In genomic region chr7:126278799-126279198, GRCm38 (mm10) we compare ENCODE assay signal across 20 mouse cellular contexts. TPM values are rescaled to one million over a fixed set of nuclear protein-coding genes. Genes with fewer than 3 reads are reported as not detected.
DNase-seq lines count a peak whose midpoint lies in the region; ATAC-seq and TF ChIP-seq lines count a peak whose summit lies in the region.
"Had no signal": no experiment of that assay in that cellular context is flagged by ENCODE, and none has a peak within 500 bp of the region (broad histone marks: within the 10 kb centered on the region; RNA-seq: fewer than 3 reads in every experiment).

No protein-coding gene starts in this region.

- peaks cover 86% of the 10 kb centered on the region for H3K4me1 ChIP-seq in hindbrain, embryonic 12.5 days
- H3K4me1 ChIP-seq in hindbrain, embryonic 11.5 days (replicated peaks; ENCODE audit: control insufficient read depth, insufficient read depth, low read length): peaks cover 9% of the 10 kb centered on the region
- H3K4me1 ChIP-seq in spleen, adult 2 months (ENCODE audit: control insufficient read depth, insufficient read depth, insufficient read length): peaks cover 64% of the 10 kb centered on the region; the same call in 1 of the 2 replicates
- peaks cover 65% of the 10 kb centered on the region for H3K4me1 ChIP-seq in hindbrain, embryonic 14.5 days (replicated peaks; ENCODE audit: control insufficient read depth, insufficient read depth, low read length)
- H3K4me1 ChIP-seq in thymus, adult 2 months (replicated peaks; ENCODE audit: control insufficient read depth, insufficient read depth, low read length): peaks cover 48% of the 10 kb centered on the region

- DNase-seq in hindbrain, embryonic 11.5 days (ENCODE audit: low spot score): no peak
- DNase-seq in spleen, adult 2 months (ENCODE audit: low read depth in 1 of 2, low spot score in 2 of 2): no peak
- no peak for DNase-seq in spleen, adult 18-20 months
- DNase-seq in hindbrain, embryonic 14.5 days (ENCODE audit: low spot score): no peak
- DNase-seq in kidney, adult 11 months: no peak
- no peak for DNase-seq in thymus, adult 2 months
- DNase-seq: cerebellum, adult 18-20 months; embryo, embryonic 11 days; heart, adult 11 months; heart, postnatal 4 days; kidney, adult 18-20 months; kidney, postnatal 10 days; retina, postnatal 1 day; right cerebral cortex, postnatal 4 days had no signal

- no peaks in the 10 kb centered on the region for H3K27me3 ChIP-seq in hindbrain, embryonic 12.5 days
- no peaks in the 10 kb centered on the region for H3K27me3 ChIP-seq in hindbrain, embryonic 11.5 days (ENCODE audit: control insufficient read depth, insufficient read depth, low read length)
- H3K27me3 ChIP-seq in spleen, adult 2 months (ENCODE audit: control insufficient read depth, insufficient read depth, low read length): no peaks in the 10 kb centered on the region
- no peaks in the 10 kb centered on the region for H3K27me3 ChIP-seq in hindbrain, embryonic 14.5 days (ENCODE audit: control insufficient read depth, insufficient read depth, low read length)
- H3K27me3 ChIP-seq in thymus, adult 2 months (ENCODE audit: control insufficient read depth, insufficient read depth, low read length): no peaks in the 10 kb centered on the region
- H3K27me3 ChIP-seq: embryonic facial prominence, embryonic 15.5 days; heart, embryonic 13.5 days had no signal

- no peak for TF ChIP-seq POLR2A in spleen, adult 2 months (IDR thresholded peaks at IDR 0.05; ENCODE audit: low read depth, low read length)
- no peak for TF ChIP-seq POLR2A in thymus, adult 2 months (IDR thresholded peaks at IDR 0.05; ENCODE audit: control insufficient read depth, extremely low read depth, insufficient read depth, low read length, poor library complexity)

- peak overlapping the region; percentile 36; the same call in 1 of the 2 replicates for H3K9ac ChIP-seq in hindbrain, embryonic 12.5 days
- H3K9ac ChIP-seq in hindbrain, embryonic 11.5 days (ENCODE audit: low read depth, low read length): no peak overlapping the region
- peak overlapping the region; percentile 28; the same call in 1 of the 2 replicates for H3K9ac ChIP-seq in hindbrain, embryonic 14.5 days
- H3K9ac ChIP-seq: embryonic facial prominence, embryonic 15.5 days; heart, embryonic 13.5 days; liver, embryonic 14.5 days had no signal

- H3K9me3 ChIP-seq in hindbrain, embryonic 12.5 days (replicated peaks): no peaks in the 10 kb centered on the region
- H3K9me3 ChIP-seq in hindbrain, embryonic 11.5 days (ENCODE audit: control insufficient read depth, low read length): no peaks in the 10 kb centered on the region
- no peaks in the 10 kb centered on the region for H3K9me3 ChIP-seq in hindbrain, embryonic 14.5 days (ENCODE audit: control insufficient read depth, low read length)
- H3K9me3 ChIP-seq: embryonic facial prominence, embryonic 15.5 days; heart, embryonic 13.5 days had no signal

- WGBS in hindbrain, embryonic 12.5 days: 94% methylated on average over 5 of the region's 5 CpGs
- 93% methylated on average over 5 of the region's 5 CpGs for WGBS in hindbrain, embryonic 11.5 days
- 91% methylated on average over 5 of the region's 5 CpGs for WGBS in spleen, adult 2 months
- WGBS in hindbrain, embryonic 14.5 days: 84% methylated on average over 5 of the region's 5 CpGs
- 97% methylated on average over 5 of the region's 5 CpGs for WGBS in thymus, adult 2 months

- peaks cover 82% of the 10 kb centered on the region for H3K36me3 ChIP-seq in hindbrain, embryonic 12.5 days
- H3K36me3 ChIP-seq in hindbrain, embryonic 11.5 days (ENCODE audit: control insufficient read depth, insufficient read depth, low read length): 0 out of 2 replicates have a peak, but pooled peaks cover 4% of the 10 kb centered on the region
- peaks cover 21% of the 10 kb centered on the region for H3K36me3 ChIP-seq in spleen, adult 2 months (ENCODE audit: control insufficient read depth, insufficient read depth, low read length)
- peaks cover 84% of the 10 kb centered on the region for H3K36me3 ChIP-seq in hindbrain, embryonic 14.5 days (replicated peaks; ENCODE audit: control insufficient read depth, insufficient read depth)
- H3K36me3 ChIP-seq in thymus, adult 2 months (ENCODE audit: control insufficient read depth, insufficient read depth, low read length): no peaks in the 10 kb centered on the region; the same call in 1 of the 2 replicates

- ATAC-seq in hindbrain, embryonic 12.5 days (ENCODE audit: low FRiP score): no peak
- no peak for ATAC-seq in hindbrain, embryonic 11.5 days (ENCODE audit: low FRiP score)
- ATAC-seq in hindbrain, embryonic 14.5 days (ENCODE audit: low FRiP score): no peak
- ATAC-seq: lung, postnatal 0 days had no signal

- no peak overlapping the region for H3K4me3 ChIP-seq in hindbrain, embryonic 12.5 days
- no peak overlapping the region for H3K4me3 ChIP-seq in hindbrain, embryonic 11.5 days (ENCODE audit: low read depth, low read length)
- H3K4me3 ChIP-seq in spleen, adult 2 months (ENCODE audit: extremely low read depth, insufficient read depth, insufficient read length): no peak overlapping the region
- peak overlapping the region; percentile 5; the same call in 1 of the 2 replicates for H3K4me3 ChIP-seq in hindbrain, embryonic 14.5 days (replicated peaks; ENCODE audit: low read length)
- H3K4me3 ChIP-seq in thymus, adult 2 months (ENCODE audit: control insufficient read depth, insufficient read depth, low read length): no peak overlapping the region
- H3K4me3 ChIP-seq: embryonic facial prominence, embryonic 15.5 days; heart, embryonic 13.5 days; layer of hippocampus, adult 2 months had no signal

- H3K27ac ChIP-seq in hindbrain, embryonic 12.5 days: no peak overlapping the region
- H3K27ac ChIP-seq in hindbrain, embryonic 11.5 days (ENCODE audit: low read depth, low read length): no peak overlapping the region
- peak overlapping the region; percentile 96 for H3K27ac ChIP-seq in spleen, adult 2 months (ENCODE audit: insufficient read depth, low read length)
- no peak overlapping the region for H3K27ac ChIP-seq in hindbrain, embryonic 14.5 days
- no peak overlapping the region for H3K27ac ChIP-seq in thymus, adult 2 months (ENCODE audit: control insufficient read depth, insufficient read depth, low read length)
- H3K27ac ChIP-seq: embryonic facial prominence, embryonic 15.5 days; heart, embryonic 13.5 days; liver, embryonic 14.5 days had no signal

- H3K4me2 ChIP-seq in hindbrain, embryonic 12.5 days (replicated peaks): peak overlapping the region; percentile 12; the same call in 1 of the 2 replicates
- H3K4me2 ChIP-seq in hindbrain, embryonic 11.5 days (replicated peaks; ENCODE audit: low read depth, low read length): no peak overlapping the region
- H3K4me2 ChIP-seq in hindbrain, embryonic 14.5 days (replicated peaks): peak overlapping the region; percentile 99
- H3K4me2 ChIP-seq: embryonic facial prominence, embryonic 15.5 days; heart, embryonic 13.5 days had no signal

- no peak for TF ChIP-seq CTCF in spleen, adult 2 months (IDR thresholded peaks at IDR 0.05; ENCODE audit: extremely low read depth, insufficient read depth, insufficient read length, insufficient replicate concordance)
- no peak for TF ChIP-seq CTCF in thymus, adult 2 months (IDR thresholded peaks at IDR 0.05; ENCODE audit: borderline replicate concordance, control insufficient read depth, extremely low read depth, insufficient read depth, low read length, poor library complexity)

RNA-seq across cellular contexts. Expression of gene Sbk1, which starts 6.4 kb away (rescaled TPM):
- polyA plus RNA-seq in hindbrain, embryonic 12.5 days (2016; fragmentation: Nextera tagmentation; extraction: Ambion mirVana): 309 and 312 TPM in 2 replicates
- polyA plus RNA-seq in hindbrain, embryonic 11.5 days (2014; fragmentation: Nextera tagmentation; extraction: Ambion mirVana): 137 and 161 TPM in 2 replicates
- 73.4 and 99.1 TPM in 2 replicates for polyA plus RNA-seq in spleen, adult 2 months (2012; rRNA removed)
- polyA plus RNA-seq in hindbrain, embryonic 14.5 days (2014; fragmentation: Nextera tagmentation; extraction: Ambion mirVana): 290 and 319 TPM in 2 replicates
- polyA plus RNA-seq in thymus, adult 2 months (2012; rRNA removed): 78.1 and 82.0 TPM in 2 replicates
